Mouse (Mus musculus): ENCODE data around the gene Megf8. TPM values are rescaled to one million over a fixed set of nuclear protein-coding genes. Genes with fewer than 3 reads are reported as not detected.
A peak's percentile ranks its signal among the peaks of the same experiment; 100 is the strongest.

Megf8 gene
- 1.0 and 1.2 TPM in 2 replicates for polyA plus RNA-seq (2015; fragmentation: Nextera tagmentation; extraction: Ambion mirVana)

DNA sequence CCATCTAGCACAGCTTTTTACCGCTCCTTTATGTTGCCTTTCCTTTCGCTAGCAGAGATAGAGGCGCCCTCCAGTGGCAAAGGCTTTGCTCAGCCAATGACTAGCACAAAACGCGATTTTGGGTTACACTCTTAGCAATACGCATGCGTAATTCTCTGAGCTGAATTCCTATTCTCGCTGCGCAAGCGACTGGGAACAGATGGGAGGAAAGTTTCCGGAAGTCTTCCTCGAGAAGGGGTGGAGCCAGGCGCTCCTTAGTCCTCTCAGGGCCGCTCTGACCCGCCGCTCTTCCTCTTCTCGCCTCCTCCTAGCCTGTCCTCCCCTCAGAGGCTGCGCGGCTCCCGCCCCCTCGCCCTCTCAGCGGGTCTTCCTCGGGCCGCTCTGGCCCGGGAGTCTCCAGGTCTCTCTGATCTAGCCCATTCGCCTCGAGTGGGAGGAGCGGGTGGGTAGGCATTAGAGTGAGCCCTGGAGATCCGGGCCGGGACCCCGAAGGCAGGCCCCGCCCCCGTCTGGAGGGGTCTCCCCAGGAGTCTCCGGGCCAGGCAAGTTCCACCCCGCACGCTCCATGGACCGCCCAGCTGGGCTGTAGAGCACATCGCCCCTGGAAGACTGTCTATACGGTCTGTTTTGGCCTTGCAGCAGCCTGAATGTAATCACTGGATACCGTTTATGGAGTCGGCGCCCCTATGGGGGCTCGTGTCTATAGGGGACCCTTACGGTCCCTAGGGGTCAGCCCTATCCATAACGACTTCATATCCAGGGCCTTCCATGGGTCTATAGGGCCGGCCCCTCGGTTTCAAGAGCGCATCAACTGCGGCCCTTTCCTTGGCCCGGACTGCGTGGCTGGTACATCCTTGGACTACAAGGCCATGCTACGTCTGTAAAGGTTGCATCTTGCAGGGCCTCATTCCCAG is at the start of gene Megf8:
Megf8 (plus strand) TSS at position 633 of the 914 bp plus-strand sequence.
- H3K4me1 ChIP-seq (replicated peaks), result peaks cover 31% of the 10 kb centered on the region

DNA sequence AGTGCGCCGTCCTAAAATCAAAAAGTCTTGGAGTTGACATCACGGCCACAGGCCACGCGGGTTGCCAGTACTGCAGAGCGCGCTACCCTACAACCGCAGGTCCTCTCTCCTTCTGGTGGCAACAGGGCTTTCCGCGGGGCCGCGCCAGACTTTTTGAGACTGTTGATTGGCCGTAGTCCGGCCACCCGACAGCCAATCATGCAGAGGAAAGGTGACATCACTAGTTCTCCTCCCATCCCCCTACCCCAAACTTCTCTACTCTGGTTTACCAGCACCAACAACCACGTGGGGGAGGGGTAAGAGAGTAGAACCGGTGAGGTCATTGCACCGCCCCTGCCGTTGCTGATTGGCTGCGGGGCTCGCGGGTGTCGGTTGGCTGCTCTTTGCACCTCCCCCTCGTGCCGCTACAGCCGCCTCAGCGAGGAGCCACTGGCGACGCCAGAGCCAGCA is 49.6 kb upstream of the Megf8 start, which contains the start of gene Cic:
Cic (plus strand) TSS at position 404 of the 450 bp plus-strand sequence.
- Histone ChIP-seq H3K9ac (peak within 1 kb of the TSS; percentile 94), H3K4me2 (peak within 1 kb of the TSS; percentile 94), H3K4me3 (replicated peaks) (peak within 1 kb of the TSS; percentile 74), H3K27me3 (no peaks in the 10 kb centered on the region), H3K9me3 (replicated peaks) (no peaks in the 10 kb centered on the region), H3K36me3 (peaks cover 18% of the 10 kb centered on the region), H3K4me1 (replicated peaks) (peaks cover 70% of the 10 kb centered on the region), H3K27ac (peak within 1 kb of the TSS; percentile 96)
- WGBS (ENCODE audit: insufficient replicate concordance), result under 1% methylated on average over 29 of the region's 29 CpGs
- peak; percentile 99 for DNase-seq
- peak; percentile 76 for ATAC-seq (ENCODE audit: low read depth)

More for the DNA sequence above, at the start of gene Megf8:
- Histone ChIP-seq H3K4me2 (peak within 1 kb of the TSS; percentile 88), H3K9ac (peak within 1 kb of the TSS; percentile 69), H3K36me3 (no peaks in the 10 kb centered on the region), H3K9me3 (replicated peaks) (no peaks in the 10 kb centered on the region), H3K4me3 (replicated peaks) (peak within 1 kb of the TSS; percentile 70), H3K27me3 (peaks cover 59% of the 10 kb centered on the region), H3K27ac (peak within 1 kb of the TSS; percentile 55)
- WGBS (ENCODE audit: insufficient replicate concordance), result 1% methylated on average over 52 of the region's 52 CpGs
- peak; percentile 87 for DNase-seq
- peak; percentile 91 for ATAC-seq (ENCODE audit: low read depth)

DNA sequence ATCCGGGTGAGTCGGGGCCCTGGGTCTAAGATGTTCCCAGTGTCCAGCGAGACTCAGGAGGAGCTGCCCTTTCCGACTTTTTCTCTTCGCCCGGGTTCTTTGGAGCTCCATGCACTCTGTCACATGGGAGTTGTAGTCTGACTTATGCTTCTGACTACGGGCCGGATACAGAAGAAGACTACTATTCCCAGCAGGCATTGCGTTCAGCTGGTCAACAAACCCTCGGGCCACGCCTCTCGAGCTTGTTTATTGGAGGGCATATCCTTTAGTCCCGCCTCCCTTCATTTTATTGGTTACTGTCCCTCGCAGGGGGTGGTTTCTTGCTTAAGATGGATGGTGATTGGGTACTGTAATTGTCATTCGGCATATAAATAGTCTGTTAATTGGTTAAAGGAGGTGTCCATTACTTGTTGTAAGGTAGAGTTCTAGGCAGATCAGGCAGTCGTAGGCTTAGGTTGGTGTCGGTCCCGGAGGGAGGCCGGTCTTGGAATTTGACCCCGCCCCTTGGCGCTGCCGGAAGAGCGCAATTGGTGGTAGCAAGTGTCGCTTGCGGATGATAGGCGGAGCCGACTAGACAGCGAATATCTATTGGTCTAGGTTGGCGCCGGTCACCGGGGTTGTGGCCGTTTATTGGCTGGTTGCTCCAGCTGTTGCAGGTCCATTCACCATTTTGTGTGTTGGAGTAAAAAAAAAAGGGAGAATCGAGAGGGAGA is 49.1 kb upstream of the Megf8 start:
- peak overlapping the region; percentile 94 for H3K9ac ChIP-seq
- peak; percentile 99 for DNase-seq
- ATAC-seq (ENCODE audit: low read depth), result peak; percentile 89
- under 1% methylated on average over 33 of the region's 33 CpGs for WGBS (ENCODE audit: insufficient replicate concordance)
- H3K9me3 ChIP-seq (replicated peaks), result no peaks in the 10 kb centered on the region
- H3K27ac ChIP-seq, result peak overlapping the region; percentile 96
- H3K4me3 ChIP-seq (replicated peaks), result peak overlapping the region; percentile 74
- H3K36me3 ChIP-seq, result peaks cover 24% of the 10 kb centered on the region
- H3K27me3 ChIP-seq, result no peaks in the 10 kb centered on the region
- peak overlapping the region; percentile 94 for H3K4me2 ChIP-seq
- H3K4me1 ChIP-seq (replicated peaks), result peaks cover 75% of the 10 kb centered on the region

DNA sequence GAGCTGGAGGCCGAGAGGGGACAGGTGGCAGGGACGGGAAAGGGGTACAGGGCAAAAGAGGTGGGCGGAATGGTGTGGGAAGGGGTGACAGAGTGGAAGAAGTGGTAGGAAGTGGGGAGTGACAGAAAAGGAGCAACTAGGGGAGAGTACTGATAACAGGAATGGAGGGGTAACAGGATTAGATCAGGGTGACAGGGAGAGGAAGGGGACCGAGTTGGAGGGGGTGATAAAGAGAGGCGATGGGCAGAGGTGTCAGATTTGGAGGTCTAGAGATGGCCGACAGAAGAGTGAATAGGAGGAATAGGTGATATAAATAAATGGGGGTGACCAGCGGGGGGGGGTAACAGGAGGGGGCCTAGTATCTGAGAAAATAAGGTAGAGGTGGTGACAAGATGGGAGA is 48.4 kb upstream of the Megf8 start:
- Histone ChIP-seq H3K9me3 (replicated peaks) (no peaks in the 10 kb centered on the region), H3K36me3 (peaks cover 30% of the 10 kb centered on the region), H3K4me3 (replicated peaks) (peak overlapping the region; percentile 74), H3K4me1 (replicated peaks) (peaks cover 82% of the 10 kb centered on the region), H3K4me2 (peak overlapping the region; percentile 94), H3K9ac (peak overlapping the region; percentile 94), H3K27me3 (no peaks in the 10 kb centered on the region), H3K27ac (peak overlapping the region; percentile 96)
- 2% methylated on average over 7 of the region's 7 CpGs for WGBS (ENCODE audit: insufficient replicate concordance)
- DNase-seq (no peak), ATAC-seq (ENCODE audit: low read depth) (no peak)

DNA sequence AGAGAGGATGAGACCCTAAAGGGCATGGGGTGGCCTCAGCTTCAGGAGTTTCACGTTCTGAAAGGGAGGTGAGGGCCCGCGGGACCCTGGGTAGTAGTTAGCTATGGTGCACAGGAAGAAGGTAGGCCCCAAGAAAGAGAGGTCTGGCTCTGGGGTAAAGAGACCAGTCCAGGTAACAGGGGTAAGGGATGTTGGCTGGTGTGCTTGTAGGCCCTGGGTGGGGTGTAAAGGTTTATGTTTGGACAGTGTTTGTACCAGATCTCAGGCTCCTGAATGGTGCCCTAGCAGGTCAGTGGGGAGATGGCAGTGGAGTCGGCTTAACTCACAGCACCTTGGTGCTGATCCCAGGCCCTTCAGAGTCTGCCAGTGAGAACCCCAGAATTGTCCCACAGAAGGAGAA is 47.9 kb upstream of the Megf8 start:
- DNase-seq (no peak), ATAC-seq (ENCODE audit: low read depth) (no peak)
- H3K4me1 ChIP-seq (replicated peaks), result peaks cover 82% of the 10 kb centered on the region
- no peaks in the 10 kb centered on the region for H3K27me3 ChIP-seq
- H3K9me3 ChIP-seq (replicated peaks), result no peaks in the 10 kb centered on the region
- H3K9ac ChIP-seq, result peak overlapping the region; percentile 94
- WGBS (ENCODE audit: insufficient replicate concordance), result 35% methylated on average over 4 of the region's 4 CpGs
- H3K4me3 ChIP-seq (replicated peaks), result peak overlapping the region; percentile 74
- peak overlapping the region; percentile 94 for H3K4me2 ChIP-seq
- peak overlapping the region; percentile 96 for H3K27ac ChIP-seq
- peaks cover 30% of the 10 kb centered on the region for H3K36me3 ChIP-seq

DNA sequence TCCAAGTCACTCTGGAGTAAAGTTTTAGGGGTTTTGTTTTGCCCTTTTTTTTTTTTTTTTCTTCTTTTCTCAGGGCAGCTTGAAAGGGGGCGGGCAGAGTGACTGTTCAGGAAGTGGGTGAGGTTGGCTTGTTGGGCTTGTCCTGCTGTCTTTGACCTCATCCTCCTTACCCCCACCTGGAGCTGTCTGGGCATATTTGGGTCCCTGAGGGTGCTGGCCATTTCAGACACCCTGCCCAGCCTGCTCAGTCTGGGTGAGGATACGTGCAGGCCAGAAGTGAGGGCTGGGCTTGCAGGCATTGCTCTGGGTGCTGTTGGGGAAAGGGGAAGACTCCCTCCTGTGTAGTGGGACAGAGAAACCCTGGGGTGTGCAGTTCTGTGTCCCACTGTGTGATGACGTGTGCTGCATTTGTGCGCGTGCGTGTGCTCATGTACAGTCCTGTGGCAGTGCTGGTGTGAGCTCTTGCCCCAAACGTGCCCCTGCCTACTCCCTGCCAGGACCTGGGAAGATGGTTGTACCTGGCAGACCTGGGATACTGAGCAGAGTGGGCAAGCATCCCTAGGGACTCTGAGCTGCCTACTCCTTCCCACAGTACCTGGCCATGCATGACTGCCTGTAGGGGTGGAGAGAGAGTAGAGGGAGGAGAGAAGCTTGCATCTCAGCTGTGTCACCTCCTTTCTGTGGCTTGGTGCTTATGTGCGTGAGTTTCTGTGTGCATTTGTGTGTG is 47.3 kb upstream of the Megf8 start:
- H3K4me3 ChIP-seq (replicated peaks), result peak overlapping the region; percentile 74
- ATAC-seq (ENCODE audit: low read depth) (no peak), DNase-seq (no peak)
- H3K36me3 ChIP-seq, result peaks cover 30% of the 10 kb centered on the region
- H3K27ac ChIP-seq, result peak overlapping the region; percentile 96
- peaks cover 82% of the 10 kb centered on the region for H3K4me1 ChIP-seq (replicated peaks)
- no peaks in the 10 kb centered on the region for H3K9me3 ChIP-seq (replicated peaks)
- H3K4me2 ChIP-seq, result peak overlapping the region; percentile 94
- no peaks in the 10 kb centered on the region for H3K27me3 ChIP-seq
- WGBS (ENCODE audit: insufficient replicate concordance), result 70% methylated on average over 8 of the region's 8 CpGs
- peak overlapping the region; percentile 94 for H3K9ac ChIP-seq

DNA sequence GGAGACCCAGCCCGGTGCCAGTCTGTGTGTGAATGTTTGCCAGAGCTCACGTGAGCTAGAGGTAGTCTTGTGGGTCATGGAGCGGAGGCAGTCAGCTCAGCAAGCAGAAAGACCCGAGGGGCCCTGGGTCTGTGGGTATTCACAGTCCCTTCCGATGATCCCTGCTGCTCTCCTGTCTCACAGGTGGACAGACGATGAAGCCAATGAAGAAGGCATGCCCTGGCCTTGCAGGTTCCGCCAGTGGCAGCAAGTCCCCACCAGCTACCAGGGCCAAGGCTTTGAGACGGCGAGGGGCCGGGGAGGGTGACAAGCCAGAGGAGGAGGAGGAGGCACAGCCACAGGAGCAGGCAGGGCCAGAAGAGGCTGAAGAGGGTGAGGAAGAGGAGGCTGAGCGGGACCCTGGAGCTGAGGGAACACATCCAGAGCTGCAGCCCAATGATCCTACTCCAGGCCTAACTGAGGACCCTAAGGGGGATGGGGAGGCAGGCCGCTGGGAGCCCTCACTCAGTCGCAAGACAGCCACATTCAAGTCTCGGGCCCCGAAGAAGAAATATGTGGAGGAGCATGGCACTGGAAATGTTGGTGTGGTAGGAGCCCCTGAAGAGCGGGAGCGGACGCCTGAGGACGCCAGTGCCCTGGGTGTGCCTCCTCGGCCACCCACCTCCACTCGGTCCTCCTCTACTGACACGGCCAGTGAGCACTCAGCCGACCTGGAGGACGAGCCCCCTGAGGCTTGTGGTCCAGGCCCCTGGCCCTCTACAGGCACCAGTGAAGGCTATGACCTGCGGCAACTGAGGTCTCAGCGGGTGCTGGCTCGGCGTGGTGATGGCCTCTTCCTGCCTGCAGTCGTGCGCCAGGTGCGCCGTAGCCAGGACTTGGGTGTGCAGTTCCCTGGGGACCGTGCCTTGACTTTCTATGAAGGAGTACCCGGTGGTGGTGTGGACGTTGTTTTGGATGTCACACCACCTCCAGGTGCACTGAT is 46.0 kb upstream of the Megf8 start:
- Histone ChIP-seq H3K9ac (peak overlapping the region; percentile 94; the same call in 1 of the 2 replicates), H3K9me3 (replicated peaks) (no peaks in the 10 kb centered on the region), H3K27ac (peak overlapping the region; percentile 96), H3K4me1 (replicated peaks) (peaks cover 85% of the 10 kb centered on the region), H3K36me3 (peaks cover 33% of the 10 kb centered on the region), H3K4me2 (no peak overlapping the region), H3K4me3 (replicated peaks) (no peak overlapping the region), H3K27me3 (no peaks in the 10 kb centered on the region)
- 87% methylated on average over 35 of the region's 35 CpGs for WGBS (ENCODE audit: insufficient replicate concordance)
- DNase-seq (no peak), ATAC-seq (ENCODE audit: low read depth) (no peak)

DNA sequence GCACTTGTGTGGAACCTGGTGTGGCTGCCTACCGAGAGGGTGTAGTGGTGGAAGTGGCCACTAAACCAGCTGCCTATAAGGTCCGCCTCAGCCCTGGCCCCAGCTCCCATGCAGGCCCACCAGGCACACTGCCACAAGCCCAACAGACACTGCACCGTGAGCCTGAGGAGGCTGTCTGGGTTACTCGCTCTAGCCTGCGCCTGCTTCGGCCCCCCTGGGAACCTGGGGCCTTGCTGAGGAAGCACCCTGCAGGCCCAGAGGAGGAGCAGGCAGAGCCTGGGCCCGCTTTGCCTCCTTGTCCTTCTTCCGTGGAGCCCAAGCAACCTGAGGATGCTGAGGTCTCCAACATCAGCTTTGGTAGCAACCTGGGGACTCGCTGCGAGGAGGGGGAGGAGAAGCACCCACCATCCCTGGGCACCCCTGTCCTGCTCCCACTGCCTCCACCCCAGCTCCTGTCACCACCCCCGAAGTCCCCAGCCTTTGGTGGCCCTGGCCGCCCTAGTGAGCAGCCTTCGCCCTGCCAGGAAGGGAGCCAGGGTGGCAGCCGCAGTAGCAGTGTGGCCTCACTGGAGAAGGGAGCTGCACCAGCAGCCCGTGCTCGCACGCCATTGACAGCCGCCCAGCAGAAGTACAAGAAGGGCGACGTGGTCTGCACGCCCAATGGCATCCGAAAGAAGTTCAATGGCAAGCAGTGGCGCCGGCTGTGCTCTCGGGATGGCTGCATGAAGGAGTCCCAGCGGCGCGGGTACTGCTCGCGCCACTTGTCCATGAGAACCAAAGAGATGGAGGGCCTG is 45.1 kb upstream of the Megf8 start:
- peak overlapping the region; percentile 96 for H3K27ac ChIP-seq
- ATAC-seq (ENCODE audit: low read depth) (no peak), DNase-seq (no peak)
- H3K4me1 ChIP-seq (replicated peaks), result peaks cover 85% of the 10 kb centered on the region
- H3K4me2 ChIP-seq, result no peak overlapping the region
- H3K36me3 ChIP-seq, result peaks cover 33% of the 10 kb centered on the region
- H3K9ac ChIP-seq, result no peak overlapping the region
- no peak overlapping the region for H3K4me3 ChIP-seq (replicated peaks)
- 91% methylated on average over 30 of the region's 30 CpGs for WGBS (ENCODE audit: insufficient replicate concordance)
- no peaks in the 10 kb centered on the region for H3K27me3 ChIP-seq
- no peaks in the 10 kb centered on the region for H3K9me3 ChIP-seq (replicated peaks)

DNA sequence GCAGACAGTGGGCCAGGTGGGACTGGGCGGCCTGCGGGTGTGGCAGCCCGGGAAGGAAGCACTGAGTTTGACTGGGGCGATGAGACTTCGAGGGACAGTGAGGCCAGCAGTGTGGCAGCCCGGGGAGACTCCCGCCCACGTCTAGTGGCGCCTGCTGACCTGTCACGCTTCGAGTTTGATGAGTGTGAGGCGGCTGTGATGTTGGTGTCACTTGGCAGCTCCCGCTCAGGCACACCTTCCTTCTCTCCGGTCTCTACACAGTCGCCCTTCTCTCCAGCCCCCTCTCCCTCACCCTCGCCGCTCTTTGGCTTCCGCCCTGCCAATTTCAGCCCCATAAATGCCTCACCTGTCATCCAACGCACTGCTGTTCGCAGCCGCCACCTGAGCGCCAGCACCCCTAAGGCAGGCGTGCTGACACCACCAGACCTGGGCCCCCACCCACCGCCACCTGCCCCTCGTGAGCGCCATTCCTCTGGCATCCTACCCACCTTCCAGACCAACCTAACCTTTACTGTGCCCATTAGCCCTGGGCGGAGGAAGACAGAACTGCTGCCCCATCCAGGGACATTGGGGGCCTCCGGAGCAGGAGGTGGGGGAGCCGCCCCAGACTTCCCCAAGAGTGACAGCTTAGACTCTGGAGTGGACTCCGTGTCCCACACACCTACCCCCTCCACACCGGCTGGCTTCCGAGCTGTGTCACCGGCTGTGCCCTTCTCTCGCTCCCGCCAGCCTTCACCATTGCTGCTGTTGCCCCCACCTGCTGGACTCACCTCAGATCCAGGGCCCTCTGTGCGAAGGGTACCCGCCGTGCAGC is 44.3 kb upstream of the Megf8 start:
- ATAC-seq (ENCODE audit: low read depth), result no peak
- Histone ChIP-seq H3K4me3 (replicated peaks) (no peak overlapping the region; the same call in 1 of the 2 replicates), H3K36me3 (peaks cover 33% of the 10 kb centered on the region), H3K9ac (peak overlapping the region; percentile 83), H3K27me3 (no peaks in the 10 kb centered on the region), H3K4me1 (replicated peaks) (peaks cover 90% of the 10 kb centered on the region), H3K9me3 (replicated peaks) (no peaks in the 10 kb centered on the region), H3K27ac (peak overlapping the region; percentile 96), H3K4me2 (peak overlapping the region; percentile 61)
- 86% methylated on average over 38 of the region's 38 CpGs for WGBS (ENCODE audit: insufficient replicate concordance)
- no peak for DNase-seq

Measured in liver, embryonic 13.5 days (tissue).